Mouse (Mus musculus): ENCODE measurements around the gene Klhl34.

DNA sequence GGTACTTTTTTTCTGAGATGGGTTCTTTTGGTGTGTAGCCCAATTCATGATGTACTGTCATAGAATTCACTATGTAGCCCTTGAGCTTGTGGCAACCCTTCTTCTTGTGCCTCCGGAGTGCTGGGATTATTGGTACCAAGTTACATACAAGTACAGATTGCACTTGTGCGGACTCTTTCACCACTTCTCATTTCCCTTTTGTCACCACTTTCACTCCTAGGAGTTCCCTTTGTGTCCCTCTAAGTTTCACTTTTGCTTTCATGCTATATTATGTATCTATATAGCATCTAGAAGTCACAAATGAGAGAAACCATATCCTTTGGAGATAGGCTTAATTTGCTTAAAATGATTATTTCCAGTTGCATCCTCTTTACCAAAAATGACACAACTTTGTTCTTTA, 16.6 kb upstream of the Klhl34 start:
- TF ChIP-seq CTCF (IDR thresholded peaks at IDR 0.05; ENCODE audit: low read depth, low read length) (no peak), POLR2AphosphoS5 (IDR thresholded peaks at IDR 0.05; ENCODE audit: insufficient replicate concordance, low read depth, low read length) (no peak), GATA2 (IDR thresholded peaks at IDR 0.05; ENCODE audit: borderline replicate concordance, low read depth, low read length) (no peak), GATA1 (IDR thresholded peaks at IDR 0.05; ENCODE audit: borderline replicate concordance, low read length) (no peak)
